Mouse (Mus musculus) regulatory T cell (primary cell): ENCODE measurements around the gene Gabpb1.
"Not testable (repeated sequence)": the region's sequence is repeated elsewhere in the genome, so short reads cannot be mapped to it uniquely, and the experiment has no call there.

Source experiments
- in situ Hi-C: fragments of 300-600 bp; cut with MboI, MseI; formaldehyde crosslinking; loops from one replicate; pipeline ENCODE4 v1.15.1; 2025; ENCODE audit warnings: high pct_unique_total_duplicates

Gene Gabpb1

GRCm38 (mm10) chr2:126640298-126640697, 35.8 kb downstream of the Gabpb1 start:
- in situ Hi-C loops: no loop called here

DNA sequence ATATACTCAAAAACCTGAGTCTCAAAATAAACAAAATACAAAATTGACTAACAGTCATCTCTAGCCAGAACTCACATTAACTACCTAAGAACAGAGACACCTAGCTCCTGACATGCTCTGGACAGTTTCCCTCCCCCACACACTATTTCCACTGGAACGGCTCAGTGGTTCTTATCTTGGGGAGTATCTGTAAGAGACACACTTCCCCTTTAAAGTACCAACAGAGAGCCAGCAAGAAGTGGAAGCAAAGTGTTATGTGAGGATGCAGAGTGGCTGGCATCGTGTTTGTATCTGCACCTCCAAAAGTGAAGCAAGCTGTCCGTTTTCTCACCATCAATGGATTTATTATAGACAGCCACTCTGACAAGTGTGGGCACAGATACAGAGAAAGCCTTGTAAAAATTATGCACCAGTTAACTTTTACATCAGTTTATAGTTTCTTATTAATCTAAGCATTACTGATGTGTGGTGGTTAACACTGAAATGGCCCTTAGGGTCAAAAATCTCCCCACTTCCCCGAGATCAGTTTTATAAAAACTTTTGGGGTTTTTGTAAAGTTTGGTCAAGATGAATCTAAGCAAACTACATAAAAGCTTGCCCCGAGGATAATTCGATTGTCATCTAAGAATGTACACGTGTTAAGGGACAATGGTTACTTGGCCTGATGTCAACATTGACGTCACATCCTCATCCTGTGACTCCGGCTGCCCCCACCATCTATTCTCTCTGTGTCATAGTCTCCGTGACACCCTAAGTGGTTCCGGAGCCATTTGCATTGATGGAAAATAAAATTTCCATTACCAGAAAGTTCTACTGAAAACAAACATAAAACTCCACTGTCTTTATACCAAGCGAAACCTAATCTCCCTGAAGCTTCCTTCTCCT, 40.0 kb downstream of the Gabpb1 start:
- in situ Hi-C loops: no loop called here

DNA sequence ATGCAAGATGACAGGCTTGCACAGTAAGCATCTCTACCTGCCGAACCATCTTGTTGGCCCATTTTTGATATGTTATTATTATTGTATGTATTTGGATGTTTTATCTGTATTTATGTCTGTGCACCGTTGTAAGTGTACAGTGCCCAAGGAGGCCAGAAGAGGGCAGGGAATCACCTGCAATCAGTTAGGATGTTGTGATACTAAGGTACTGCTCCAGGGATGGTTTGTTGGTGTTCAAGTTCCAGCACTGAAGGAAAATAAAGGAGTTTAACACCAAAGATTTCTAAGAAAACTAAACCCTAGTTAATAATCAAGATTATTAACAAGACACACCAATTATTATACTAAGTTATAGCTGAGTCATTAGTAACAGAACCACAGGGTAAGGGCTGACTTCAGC, 43.0 kb downstream of the Gabpb1 start:
- in situ Hi-C loops: no loop called here

GRCm38 (mm10) chr2:126628455-126628995, 47.6 kb downstream of the Gabpb1 start:
- in situ Hi-C loops: no loop called here

DNA sequence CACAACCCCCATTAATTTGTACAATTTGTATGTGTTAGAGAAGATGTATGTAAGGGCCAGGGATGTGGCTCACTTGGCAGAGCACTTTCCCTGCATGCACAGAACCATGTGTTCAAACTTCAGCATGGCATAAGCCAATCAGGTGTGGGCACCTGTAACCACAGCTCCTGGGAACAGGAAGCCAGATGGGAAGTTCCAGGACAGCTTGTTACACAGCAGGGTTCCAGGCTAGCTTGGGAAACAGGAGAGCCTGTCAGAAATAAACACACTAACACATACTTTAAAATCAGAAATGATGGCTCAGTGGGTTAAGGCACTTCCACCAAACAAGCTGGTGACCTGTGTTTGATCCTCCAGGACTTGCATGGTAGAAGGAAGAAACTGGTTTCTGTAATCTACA, 53.0 kb downstream of the Gabpb1 start:
- in situ Hi-C loops: no loop called here

- in situ Hi-C loops: no loop called here
Measured at GRCm38 (mm10) chr2:126622455-126622854, 53.7 kb downstream of the Gabpb1 start.

- in situ Hi-C loops: no loop called here
Measured at GRCm38 (mm10) chr2:126619249-126619704, 56.9 kb downstream of the Gabpb1 start, which contains the start of gene Hdc. TSS of gene Hdc (minus strand) at chr2:126619299.

DNA sequence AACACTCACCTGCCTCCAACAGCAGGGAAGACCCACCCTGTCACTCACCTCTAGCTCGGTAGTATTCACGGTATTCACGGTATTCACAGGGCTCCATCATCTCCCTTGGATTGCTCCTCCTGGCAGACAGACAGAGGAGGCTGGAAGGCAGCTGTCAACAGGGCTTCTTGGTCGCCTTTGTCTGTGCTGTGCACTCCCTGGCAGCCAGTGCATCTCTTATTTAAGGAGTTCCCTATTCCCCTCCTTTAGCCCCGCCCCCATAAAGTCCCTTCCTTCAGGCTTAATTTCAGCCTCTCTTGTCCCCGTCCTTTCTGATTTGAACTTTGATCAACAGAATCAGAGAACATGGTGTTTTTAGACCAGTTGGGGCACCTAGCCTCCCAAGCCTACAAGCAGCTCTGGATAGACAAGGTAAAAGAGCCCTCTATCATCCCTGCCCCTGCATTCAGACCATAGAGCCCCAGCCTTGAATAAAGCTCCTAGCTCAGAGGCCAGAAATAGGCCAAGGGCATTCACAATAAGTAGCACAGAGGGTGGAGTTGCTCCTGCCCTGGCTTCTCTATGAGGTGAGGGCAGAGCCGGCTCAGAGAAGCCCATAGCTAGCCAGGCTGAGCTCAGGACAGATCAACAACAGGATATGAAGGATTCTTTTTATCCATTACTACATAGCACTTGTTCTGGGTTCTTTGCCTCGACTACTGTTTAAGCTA, 57.5 kb downstream of the Gabpb1 start:
- in situ Hi-C loops: no loop called here

GRCm38 (mm10) chr2:126615355-126615754, 60.8 kb downstream of the Gabpb1 start:
- in situ Hi-C loops: no loop called here

DNA sequence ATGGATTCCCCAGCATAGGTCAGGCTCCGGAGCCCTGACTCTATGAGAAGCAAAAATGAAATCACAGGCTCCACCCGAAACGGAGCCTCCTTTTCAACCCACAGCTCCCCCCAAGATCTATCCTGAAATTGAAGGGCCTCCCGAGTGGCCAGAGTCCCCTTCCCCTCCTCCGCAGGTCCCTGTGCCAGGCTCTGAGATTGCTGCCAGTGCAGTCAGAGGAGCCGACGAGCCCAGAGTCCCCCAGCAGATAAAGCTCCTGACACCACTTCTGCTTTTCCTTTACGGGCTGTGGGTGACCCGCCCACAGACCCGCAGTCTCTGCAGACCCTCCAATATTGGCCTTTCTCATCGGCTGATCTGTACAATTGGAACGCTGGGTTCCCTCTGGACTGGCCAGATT, 66.5 kb downstream of the Gabpb1 start:
- in situ Hi-C loops: not testable (repeated sequence)

- in situ Hi-C loops: no loop called here
Measured at GRCm38 (mm10) chr2:126607553-126608203, 68.5 kb downstream of the Gabpb1 start.

- in situ Hi-C loops: no loop called here
Measured at GRCm38 (mm10) chr2:126606688-126607062, 69.5 kb downstream of the Gabpb1 start.

- in situ Hi-C loops: no loop called here
Measured at GRCm38 (mm10) chr2:126606061-126606687, 70.0 kb downstream of the Gabpb1 start.

GRCm38 (mm10) chr2:126601918-126602600, 74.1 kb downstream of the Gabpb1 start:
- in situ Hi-C loops: no loop called here

GRCm38 (mm10) chr2:126600533-126600932, 75.6 kb downstream of the Gabpb1 start:
- in situ Hi-C loops: no loop called here

DNA sequence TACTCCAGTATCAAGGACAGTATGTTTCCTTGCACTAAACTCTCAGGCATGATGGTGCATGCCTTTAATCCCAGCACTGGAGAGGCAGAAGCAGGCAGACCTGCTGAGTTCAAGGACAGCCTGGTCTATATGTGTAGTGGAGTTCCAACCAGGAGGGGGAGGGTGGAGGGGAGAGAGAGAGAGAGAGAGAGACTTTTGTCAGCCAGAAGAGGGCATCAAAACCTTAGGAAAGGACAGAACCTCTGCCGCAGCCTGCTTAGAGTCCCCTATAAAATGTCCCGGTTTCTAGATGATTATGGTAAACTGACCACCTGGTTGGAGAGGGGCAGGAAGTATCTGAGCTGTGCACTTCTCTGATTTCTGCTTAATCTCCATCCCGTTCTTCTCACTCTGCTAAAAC, 77.1 kb downstream of the Gabpb1 start:
- in situ Hi-C loops: loop anchor here (25.0 kb wide), 1 partner anchor 388 kb away; no protein-coding TSS in a partner anchor

DNA sequence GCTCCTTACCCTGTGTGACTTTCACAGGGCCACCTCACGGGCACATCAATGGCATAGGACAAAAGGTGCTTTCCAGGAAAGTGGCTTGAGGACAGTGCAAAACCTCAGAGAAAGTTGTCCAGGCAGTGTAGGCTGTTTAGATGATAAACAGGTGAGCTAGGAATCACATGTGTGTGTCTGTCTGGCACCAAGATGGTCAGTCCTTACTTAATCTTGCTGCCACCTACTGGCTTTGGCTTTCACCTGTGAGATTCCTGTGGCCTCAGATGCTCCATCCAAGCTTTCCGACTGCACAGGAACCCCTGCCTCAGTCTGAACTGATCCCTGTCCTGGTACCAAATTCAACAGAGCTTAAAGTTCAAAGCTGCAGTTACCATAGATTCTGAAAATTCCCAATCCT, 77.8 kb downstream of the Gabpb1 start:
- in situ Hi-C loops: loop anchor here (25.0 kb wide), 1 partner anchor 389 kb away; no protein-coding TSS in a partner anchor

DNA sequence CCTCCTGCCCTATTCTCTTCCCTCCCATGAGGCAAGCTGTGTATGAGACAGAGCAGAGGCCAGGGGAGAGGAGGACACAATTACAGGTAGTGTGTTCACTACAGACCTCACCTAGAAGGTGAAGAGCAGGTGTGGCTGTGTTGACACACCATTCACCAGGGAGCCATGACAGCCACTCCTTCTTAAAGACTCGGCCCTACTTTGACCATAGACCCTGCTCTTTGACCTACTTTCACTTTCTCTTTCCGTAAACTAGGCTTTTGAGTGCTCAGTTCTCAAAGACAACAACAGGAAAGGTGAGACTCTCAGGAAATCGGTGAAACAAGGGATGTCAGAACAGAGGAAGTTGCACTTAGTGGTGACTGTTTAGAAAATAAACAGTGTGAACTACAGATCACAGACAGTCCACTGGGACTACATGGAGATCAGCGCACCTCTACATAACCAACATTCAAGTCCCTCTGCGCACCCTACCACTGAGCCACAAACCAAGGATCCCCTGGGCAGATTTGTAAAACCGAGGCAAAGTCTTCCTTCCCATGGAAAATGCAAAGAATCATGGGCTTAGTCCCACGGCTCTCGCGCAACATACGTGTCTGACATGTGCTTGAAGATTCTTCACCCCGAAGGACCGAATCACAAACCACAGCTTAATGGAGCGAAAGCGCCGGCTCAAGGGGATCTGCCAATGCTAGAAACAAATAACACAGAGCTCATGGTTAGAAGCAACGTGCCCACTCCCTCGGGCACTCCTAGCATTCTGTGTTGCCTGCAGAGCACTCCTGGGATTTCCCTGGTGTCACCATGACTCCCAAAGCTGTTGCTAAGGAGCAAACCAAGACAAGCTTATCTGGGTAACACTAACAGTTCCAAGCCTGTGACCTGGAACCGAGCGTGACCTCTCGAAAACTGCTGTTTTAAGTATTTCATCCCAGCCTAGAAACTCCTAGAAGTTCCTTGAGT, 78.6 kb downstream of the Gabpb1 start:
- in situ Hi-C loops: loop anchor here (25.0 kb wide), 1 partner anchor 390 kb away; no protein-coding TSS in a partner anchor

DNA sequence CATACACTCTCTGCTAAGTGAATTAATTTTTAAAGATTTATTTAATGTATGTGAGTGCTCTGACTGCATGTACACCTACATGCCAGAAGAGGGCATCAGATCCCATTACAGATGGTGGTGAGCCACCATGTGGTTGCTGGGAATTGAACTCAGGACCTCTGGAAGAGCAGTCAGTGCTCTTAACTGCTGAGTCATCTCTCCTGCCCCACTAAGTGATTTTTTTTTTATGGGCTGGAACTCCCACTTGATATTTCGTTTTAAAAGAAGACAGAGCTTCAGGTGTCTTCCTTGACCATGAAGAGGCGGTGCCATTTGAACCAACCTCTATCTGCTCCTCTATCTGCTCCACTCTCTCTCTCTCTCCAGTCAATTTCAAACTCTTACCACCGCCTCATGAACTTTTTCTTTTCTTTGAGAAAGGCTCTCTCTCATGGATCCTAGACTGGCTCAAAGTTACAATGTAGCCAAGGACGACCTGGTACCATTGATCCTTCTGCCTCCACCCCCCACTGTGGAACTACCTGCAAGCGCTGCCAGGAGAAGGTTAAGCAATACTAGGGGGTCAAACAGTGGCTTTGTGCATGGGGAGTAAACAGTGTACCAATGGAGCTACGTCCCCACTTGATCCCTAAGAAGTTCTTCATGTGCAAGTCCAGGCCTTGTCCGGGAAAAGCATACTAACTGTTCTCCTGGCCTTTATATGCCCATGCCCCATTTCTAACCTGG, 79.6 kb downstream of the Gabpb1 start:
- in situ Hi-C loops: loop anchor here (25.0 kb wide), 1 partner anchor 391 kb away; no protein-coding TSS in a partner anchor
